Mouse (Mus musculus): ENCODE results near the gene Fra10ac1. TPM values are rescaled to one million over a fixed set of nuclear protein-coding genes. Genes with fewer than 3 reads are reported as not detected.

Fra10ac1 gene
- 31.6 and 32.6 TPM in 2 replicates for polyA plus RNA-seq (2014; fragmentation: Nextera tagmentation; extraction: Ambion mirVana)

GRCm38 (mm10) chr19:38223905-38224684 lies at the start of gene Fra10ac1:
Gene Fra10ac1, minus strand, starts transcription at chr19:38224156.
- H3K27ac ChIP-seq (ENCODE audit: low read depth): peak within 1 kb of the TSS; percentile 87
- ATAC-seq (replicated peaks; ENCODE audit: low FRiP score, low TSS enrichment, low read depth) (peak; percentile 97), DNase-seq (ENCODE audit: low spot score) (peak; percentile 99)
- H3K9me3 ChIP-seq (ENCODE audit: control insufficient read depth, low read length): 0 out of 2 replicates have a peak, but pooled peaks cover 4% of the 10 kb centered on the region
- H3K27me3 ChIP-seq (replicated peaks; ENCODE audit: control insufficient read depth, insufficient read depth, low read length): no peaks in the 10 kb centered on the region
- peak within 1 kb of the TSS; percentile 83 for H3K4me3 ChIP-seq (ENCODE audit: low read depth, low read length)
- H3K4me2 ChIP-seq (ENCODE audit: low read length): peak within 1 kb of the TSS; percentile 84
- H3K9ac ChIP-seq (ENCODE audit: low read length): peak within 1 kb of the TSS; percentile 65
- under 1% methylated on average over 49 of the region's 49 CpGs for WGBS
- H3K36me3 ChIP-seq (ENCODE audit: control insufficient read depth, insufficient read depth, low read length): no peaks in the 10 kb centered on the region
- H3K4me1 ChIP-seq (replicated peaks; ENCODE audit: control insufficient read depth, insufficient read depth, low read length): peaks cover 4% of the 10 kb centered on the region; the same call in 1 of the 2 replicates

- H3K36me3 ChIP-seq (ENCODE audit: control insufficient read depth, insufficient read depth, low read length): no peaks in the 10 kb centered on the region
- WGBS: 41% methylated on average over 6 of the region's 6 CpGs
- no peaks in the 10 kb centered on the region for H3K27me3 ChIP-seq (replicated peaks; ENCODE audit: control insufficient read depth, insufficient read depth, low read length)
- H3K4me2 ChIP-seq (ENCODE audit: low read length): no peak overlapping the region
- H3K9ac ChIP-seq (ENCODE audit: low read length): no peak overlapping the region
- no peak overlapping the region for H3K27ac ChIP-seq (ENCODE audit: low read depth)
- no peak for ATAC-seq (replicated peaks; ENCODE audit: low FRiP score, low TSS enrichment, low read depth)
- no peak for DNase-seq (ENCODE audit: low spot score)
- H3K4me3 ChIP-seq (ENCODE audit: low read depth, low read length): no peak overlapping the region
- no peaks in the 10 kb centered on the region for H3K9me3 ChIP-seq (ENCODE audit: control insufficient read depth, low read length)
- no peaks in the 10 kb centered on the region for H3K4me1 ChIP-seq (replicated peaks; ENCODE audit: control insufficient read depth, insufficient read depth, low read length)
Observed at GRCm38 (mm10) chr19:38271071-38271470, 47.1 kb upstream of the Fra10ac1 start.

GRCm38 (mm10) chr19:38267469-38267868 lies 43.5 kb upstream of the Fra10ac1 start:
- WGBS: 76% methylated on average over 5 of the region's 5 CpGs
- no peak for DNase-seq (ENCODE audit: low spot score)

GRCm38 (mm10) chr19:38265767-38266166 lies 41.8 kb upstream of the Fra10ac1 start:
- no peak overlapping the region for H3K9ac ChIP-seq (ENCODE audit: low read length)
- ATAC-seq (replicated peaks; ENCODE audit: low FRiP score, low TSS enrichment, low read depth) (no peak), DNase-seq (ENCODE audit: low spot score) (no peak)
- no peak overlapping the region for H3K4me3 ChIP-seq (ENCODE audit: low read depth, low read length)
- H3K27me3 ChIP-seq (replicated peaks; ENCODE audit: control insufficient read depth, insufficient read depth, low read length): 0 out of 2 replicates have a peak, but pooled peaks cover 10% of the 10 kb centered on the region
- H3K36me3 ChIP-seq (ENCODE audit: control insufficient read depth, insufficient read depth, low read length): no peaks in the 10 kb centered on the region
- no peaks in the 10 kb centered on the region for H3K4me1 ChIP-seq (replicated peaks; ENCODE audit: control insufficient read depth, insufficient read depth, low read length)
- H3K4me2 ChIP-seq (ENCODE audit: low read length): no peak overlapping the region
- no peaks in the 10 kb centered on the region for H3K9me3 ChIP-seq (ENCODE audit: control insufficient read depth, low read length)
- 87% methylated on average over 5 of the region's 5 CpGs for WGBS
- no peak overlapping the region for H3K27ac ChIP-seq (ENCODE audit: low read depth)

More at GRCm38 (mm10) chr19:38267469-38267868, 43.5 kb upstream of the Fra10ac1 start:
- Histone ChIP-seq H3K27ac (ENCODE audit: low read depth) (no peak overlapping the region), H3K4me2 (ENCODE audit: low read length) (no peak overlapping the region), H3K4me3 (ENCODE audit: low read depth, low read length) (no peak overlapping the region), H3K9me3 (ENCODE audit: control insufficient read depth, low read length) (no peaks in the 10 kb centered on the region), H3K4me1 (replicated peaks; ENCODE audit: control insufficient read depth, insufficient read depth, low read length) (no peaks in the 10 kb centered on the region), H3K9ac (ENCODE audit: low read length) (no peak overlapping the region), H3K27me3 (replicated peaks; ENCODE audit: control insufficient read depth, insufficient read depth, low read length) (0 out of 2 replicates have a peak, but pooled peaks cover 10% of the 10 kb centered on the region), H3K36me3 (ENCODE audit: control insufficient read depth, insufficient read depth, low read length) (no peaks in the 10 kb centered on the region)
- no peak for ATAC-seq (replicated peaks; ENCODE audit: low FRiP score, low TSS enrichment, low read depth)

GRCm38 (mm10) chr19:38264505-38265500 lies 40.8 kb upstream of the Fra10ac1 start, which contains the start of gene Lgi1:
Gene Lgi1, plus strand, starts transcription at chr19:38264536.
- H3K9me3 ChIP-seq (ENCODE audit: control insufficient read depth, low read length): no peaks in the 10 kb centered on the region
- peak within 1 kb of the TSS; percentile 30 for H3K4me2 ChIP-seq (ENCODE audit: low read length)
- peak; percentile 55 for DNase-seq (ENCODE audit: low spot score)
- H3K4me1 ChIP-seq (replicated peaks; ENCODE audit: control insufficient read depth, insufficient read depth, low read length): no peaks in the 10 kb centered on the region
- H3K9ac ChIP-seq (ENCODE audit: low read length): no peak within 1 kb of the TSS
- no peak for ATAC-seq (replicated peaks; ENCODE audit: low FRiP score, low TSS enrichment, low read depth)
- H3K27me3 ChIP-seq (replicated peaks; ENCODE audit: control insufficient read depth, insufficient read depth, low read length): 0 out of 2 replicates have a peak, but pooled peaks cover 10% of the 10 kb centered on the region
- no peaks in the 10 kb centered on the region for H3K36me3 ChIP-seq (ENCODE audit: control insufficient read depth, insufficient read depth, low read length)
- no peak within 1 kb of the TSS for H3K27ac ChIP-seq (ENCODE audit: low read depth)
- WGBS: 25% methylated on average over 21 of the region's 21 CpGs
- H3K4me3 ChIP-seq (ENCODE audit: low read depth, low read length): no peak within 1 kb of the TSS

GRCm38 (mm10) chr19:38263829-38264504 lies 40.0 kb upstream of the Fra10ac1 start:
- WGBS: 29% methylated on average over 14 of the region's 14 CpGs
- Histone ChIP-seq H3K9ac (ENCODE audit: low read length) (no peak overlapping the region), H3K9me3 (ENCODE audit: control insufficient read depth, low read length) (no peaks in the 10 kb centered on the region), H3K36me3 (ENCODE audit: control insufficient read depth, insufficient read depth, low read length) (no peaks in the 10 kb centered on the region), H3K4me3 (ENCODE audit: low read depth, low read length) (no peak overlapping the region), H3K27me3 (replicated peaks; ENCODE audit: control insufficient read depth, insufficient read depth, low read length) (0 out of 2 replicates have a peak, but pooled peaks cover 10% of the 10 kb centered on the region), H3K4me1 (replicated peaks; ENCODE audit: control insufficient read depth, insufficient read depth, low read length) (no peaks in the 10 kb centered on the region), H3K27ac (ENCODE audit: low read depth) (no peak overlapping the region), H3K4me2 (ENCODE audit: low read length) (peak overlapping the region; percentile 30)
- ATAC-seq (replicated peaks; ENCODE audit: low FRiP score, low TSS enrichment, low read depth) (no peak), DNase-seq (ENCODE audit: low spot score) (no peak)

- Histone ChIP-seq H3K4me3 (ENCODE audit: low read depth, low read length) (no peak overlapping the region), H3K4me2 (ENCODE audit: low read length) (no peak overlapping the region), H3K27me3 (replicated peaks; ENCODE audit: control insufficient read depth, insufficient read depth, low read length) (0 out of 2 replicates have a peak, but pooled peaks cover 10% of the 10 kb centered on the region), H3K36me3 (ENCODE audit: control insufficient read depth, insufficient read depth, low read length) (no peaks in the 10 kb centered on the region), H3K9me3 (ENCODE audit: control insufficient read depth, low read length) (no peaks in the 10 kb centered on the region), H3K4me1 (replicated peaks; ENCODE audit: control insufficient read depth, insufficient read depth, low read length) (no peaks in the 10 kb centered on the region), H3K9ac (ENCODE audit: low read length) (no peak overlapping the region), H3K27ac (ENCODE audit: low read depth) (no peak overlapping the region)
- WGBS: 88% methylated on average over 5 of the region's 5 CpGs
- DNase-seq (ENCODE audit: low spot score): no peak
- ATAC-seq (replicated peaks; ENCODE audit: low FRiP score, low TSS enrichment, low read depth): no peak
Observed at GRCm38 (mm10) chr19:38261351-38261750, 37.4 kb upstream of the Fra10ac1 start.

- no peak overlapping the region for H3K9ac ChIP-seq (ENCODE audit: low read length)
- H3K4me1 ChIP-seq (replicated peaks; ENCODE audit: control insufficient read depth, insufficient read depth, low read length): no peaks in the 10 kb centered on the region
- H3K27ac ChIP-seq (ENCODE audit: low read depth): no peak overlapping the region
- H3K36me3 ChIP-seq (ENCODE audit: control insufficient read depth, insufficient read depth, low read length): no peaks in the 10 kb centered on the region
- H3K9me3 ChIP-seq (ENCODE audit: control insufficient read depth, low read length): no peaks in the 10 kb centered on the region
- WGBS: 32% methylated on average over 4 of the region's 4 CpGs
- no peak overlapping the region for H3K4me3 ChIP-seq (ENCODE audit: low read depth, low read length)
- H3K27me3 ChIP-seq (replicated peaks; ENCODE audit: control insufficient read depth, insufficient read depth, low read length): 0 out of 2 replicates have a peak, but pooled peaks cover 10% of the 10 kb centered on the region
- ATAC-seq (replicated peaks; ENCODE audit: low FRiP score, low TSS enrichment, low read depth): no peak
- H3K4me2 ChIP-seq (ENCODE audit: low read length): no peak overlapping the region
- DNase-seq (ENCODE audit: low spot score): no peak
Observed at GRCm38 (mm10) chr19:38260346-38260745, 36.4 kb upstream of the Fra10ac1 start.

All from intestine, embryonic 14.5 days (tissue).